ENCODE assay signal across 28 mouse cellular contexts in the genomic region with DNA sequence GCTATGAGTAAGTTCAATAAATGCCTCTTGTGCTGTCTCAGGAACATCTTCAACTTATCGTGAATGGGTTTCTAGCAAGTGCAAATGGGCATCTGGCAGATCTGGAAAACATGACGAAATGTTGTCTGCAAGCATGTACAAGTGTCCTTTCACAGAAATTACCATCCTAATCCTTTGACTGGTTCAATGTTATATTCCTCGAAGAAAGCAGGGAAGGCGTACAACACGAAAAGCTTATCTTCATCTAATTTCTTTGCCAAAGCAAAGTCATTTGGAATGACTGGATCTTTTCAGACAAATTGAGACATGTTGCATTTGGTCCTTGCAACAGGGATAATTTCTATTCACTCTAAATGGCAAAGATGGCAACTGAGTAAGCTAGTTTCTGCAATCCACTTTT.
"Had no signal": no experiment of that assay in that cellular context is flagged by ENCODE, and none has a peak within 500 bp of the region (broad histone marks: within the 10 kb centered on the region; RNA-seq: fewer than 3 reads in every experiment).

No protein-coding gene starts in this region.

- DNase-seq: cerebellum, adult 8-10 months; cerebellum, adult 9-10 months; cerebellum, adult 9-11 months; cerebellum, postnatal 10 days; cerebellum, postnatal 14 days; cerebellum, postnatal 25 days; cerebellum, postnatal 36 days; embryo, embryonic 11 days; forebrain, postnatal 0 days; gastrocnemius, adult 2 months; gastrocnemius, postnatal 10 days; gastrocnemius, postnatal 14 days; gastrocnemius, postnatal 25 days; gastrocnemius, postnatal 36 days; heart, adult 2 months had no signal

- H3K4me3 ChIP-seq: embryonic facial prominence, embryonic 10.5 days; embryonic facial prominence, embryonic 12.5 days; embryonic facial prominence, embryonic 13.5 days; embryonic facial prominence, embryonic 15.5 days; erythroblast, embryonic 14.5 days; forebrain, embryonic 10.5 days; forebrain, embryonic 12.5 days; forebrain, embryonic 13.5 days; forebrain, embryonic 15.5 days; gastrocnemius, adult 2 months; heart, adult 2 months; heart, embryonic 10.5 days had no signal

- H3K9ac ChIP-seq: embryonic facial prominence, embryonic 12.5 days; embryonic facial prominence, embryonic 13.5 days; embryonic facial prominence, embryonic 15.5 days; forebrain, embryonic 12.5 days; forebrain, embryonic 13.5 days; forebrain, embryonic 15.5 days; forebrain, postnatal 0 days had no signal

- H3K4me1 ChIP-seq: embryonic facial prominence, embryonic 10.5 days; embryonic facial prominence, embryonic 12.5 days; embryonic facial prominence, embryonic 15.5 days; forebrain, embryonic 10.5 days; heart, embryonic 10.5 days had no signal

- H3K27me3 ChIP-seq: embryonic facial prominence, embryonic 12.5 days; embryonic facial prominence, embryonic 13.5 days; embryonic facial prominence, embryonic 15.5 days; forebrain, embryonic 12.5 days; forebrain, embryonic 13.5 days; forebrain, embryonic 15.5 days had no signal

- ATAC-seq: forebrain, embryonic 13.5 days; forebrain, embryonic 14.5 days; forebrain, embryonic 15.5 days; forebrain, embryonic 16.5 days; forebrain, postnatal 0 days had no signal

- H3K9me3 ChIP-seq: embryonic facial prominence, embryonic 10.5 days; embryonic facial prominence, embryonic 12.5 days; embryonic facial prominence, embryonic 13.5 days; embryonic facial prominence, embryonic 15.5 days; forebrain, embryonic 10.5 days; forebrain, embryonic 12.5 days; forebrain, embryonic 13.5 days; forebrain, embryonic 15.5 days; heart, embryonic 10.5 days had no signal

- H3K27ac ChIP-seq: embryonic facial prominence, embryonic 10.5 days; embryonic facial prominence, embryonic 12.5 days; embryonic facial prominence, embryonic 13.5 days; embryonic facial prominence, embryonic 15.5 days; forebrain, embryonic 10.5 days; forebrain, embryonic 12.5 days; forebrain, embryonic 13.5 days; forebrain, embryonic 15.5 days; gastrocnemius, adult 2 months; heart, adult 2 months; heart, embryonic 10.5 days had no signal

- H3K4me2 ChIP-seq: embryonic facial prominence, embryonic 12.5 days; embryonic facial prominence, embryonic 13.5 days; embryonic facial prominence, embryonic 15.5 days; forebrain, embryonic 12.5 days; forebrain, embryonic 13.5 days; forebrain, embryonic 15.5 days; heart, embryonic 11.5 days had no signal
